Mouse (Mus musculus): ENCODE measurements around the gene 1110008P14Rik. TPM values are rescaled to one million over a fixed set of nuclear protein-coding genes. Genes with fewer than 3 reads are reported as not detected.

The 1110008P14Rik gene
- 10 to 100 TPM; 61.9 to 74.2 TPM for polyA plus RNA-seq (2017; shearing (Covaris generic))

DNA sequence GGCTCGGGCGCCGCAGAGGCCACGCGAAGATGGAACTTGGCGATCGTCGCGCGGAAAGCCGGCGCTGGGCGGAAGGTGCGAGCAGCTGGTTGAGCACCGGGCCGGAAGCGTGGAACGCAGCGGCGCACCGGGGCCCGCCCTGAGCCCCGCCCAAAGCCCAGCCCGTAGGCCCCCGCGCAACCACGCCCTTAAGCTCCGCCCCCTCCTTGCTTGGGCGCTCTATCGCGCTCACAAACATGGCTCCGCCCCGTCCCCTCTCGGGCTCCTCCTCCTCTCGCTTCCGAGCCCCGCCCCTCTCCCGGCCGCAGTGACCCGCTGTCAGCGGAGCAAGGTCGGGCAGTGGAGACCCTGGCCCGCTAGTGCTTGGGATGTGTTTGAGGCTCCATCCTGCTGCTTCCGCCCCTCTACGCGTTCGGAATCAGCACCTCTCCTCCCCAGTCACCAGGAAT, at the start of gene 1110008P14Rik:
1110008P14Rik (minus strand) TSS at position 164 of the 449 bp plus-strand sequence.

DNA sequence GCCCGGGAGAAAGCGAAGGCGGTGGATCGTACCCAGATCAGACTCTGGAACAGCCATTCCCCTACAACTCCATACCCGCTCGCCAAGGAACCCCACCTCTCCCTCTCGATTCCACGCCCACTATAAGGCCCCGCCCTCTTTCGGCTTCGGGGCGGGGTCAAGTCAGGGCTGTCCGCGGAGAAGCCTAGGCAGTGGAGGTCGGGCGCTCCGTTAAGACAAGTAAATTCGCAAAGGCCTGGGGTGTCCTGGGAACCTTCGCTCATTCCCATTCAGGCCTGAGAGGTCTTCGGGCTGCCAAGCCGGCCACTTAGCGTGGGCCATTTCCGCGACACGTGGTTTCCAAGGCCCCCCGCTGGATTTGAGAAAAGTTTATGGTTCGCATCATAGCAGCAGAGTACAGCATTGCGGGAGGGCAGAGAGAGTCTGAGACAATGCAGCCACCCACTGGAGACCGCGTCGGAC, 13.8 kb upstream of the 1110008P14Rik start, which contains the start of gene Ptges2:
Ptges2 (plus strand) TSS at position 413 of the 462 bp plus-strand sequence.

DNA sequence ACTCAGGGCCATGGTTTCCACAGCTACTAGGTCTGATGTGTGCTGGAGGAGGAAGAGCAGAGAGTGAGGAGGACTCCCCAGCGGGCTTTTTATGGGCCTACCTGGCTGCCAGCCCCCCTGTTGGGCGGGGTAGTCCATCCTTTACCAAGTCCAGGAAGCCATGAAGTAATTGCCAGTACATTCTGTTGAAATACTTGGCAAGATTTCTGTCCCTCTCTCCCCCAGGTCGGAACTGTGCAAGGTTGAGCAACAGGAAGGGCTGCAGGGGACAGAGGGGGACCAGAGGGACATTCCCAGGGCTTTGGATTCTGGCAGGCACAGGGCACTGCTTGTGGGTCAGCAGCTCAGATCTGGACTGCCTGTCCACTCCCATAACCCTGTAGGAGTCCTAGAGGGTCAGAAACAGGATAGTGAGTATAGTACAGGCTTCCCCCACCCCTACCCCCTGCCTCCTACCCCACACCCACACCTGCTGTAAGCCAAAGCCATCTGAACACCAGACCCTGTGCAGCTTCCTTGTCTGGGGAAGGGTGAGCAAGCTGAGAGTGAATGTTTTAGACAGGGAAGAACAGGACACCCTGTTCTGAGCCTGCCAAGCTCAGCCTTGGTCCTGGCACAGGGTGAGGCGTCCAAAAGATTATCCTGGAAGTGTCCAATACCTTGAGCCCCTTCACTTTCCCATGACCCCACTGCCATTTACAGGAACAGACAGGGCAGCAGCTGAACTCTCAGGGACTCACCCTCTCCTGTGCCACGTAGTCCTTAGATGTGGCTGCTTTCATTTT, 6.2 kb upstream of the 1110008P14Rik start, which contains the start of gene Lcn2:
Lcn2 (minus strand) TSS at position 547 of the 785 bp plus-strand sequence.

DNA sequence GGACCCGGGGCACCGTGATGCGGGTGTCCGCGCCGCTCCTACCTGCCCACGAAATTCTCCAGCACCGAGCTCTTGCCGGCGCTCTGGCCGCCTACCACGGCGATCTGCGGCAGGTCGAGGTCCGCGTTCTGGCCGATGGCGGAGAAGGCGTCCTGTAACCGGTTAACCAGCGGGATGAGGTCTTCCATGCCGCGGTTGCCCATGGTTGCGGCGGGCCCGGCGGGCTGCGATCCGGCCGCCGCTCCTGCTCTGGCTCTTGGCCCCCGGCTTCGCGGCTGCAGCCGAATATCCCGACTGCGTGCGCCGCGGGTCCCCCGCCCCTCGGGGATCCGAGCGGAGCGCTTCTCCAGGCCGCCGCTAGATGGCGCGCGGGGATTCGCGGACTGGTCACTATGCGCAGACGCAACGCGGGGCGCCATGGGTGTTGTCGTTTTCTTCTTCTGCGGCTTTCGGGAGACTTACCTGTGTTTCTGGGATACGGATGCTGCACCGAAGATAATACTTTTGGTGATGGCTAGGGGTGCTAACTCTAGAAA, 28.7 kb downstream of the 1110008P14Rik start, which contains the start of gene Dnm1:
Dnm1 (minus strand) TSS at position 332 of the 536 bp plus-strand sequence.

DNA sequence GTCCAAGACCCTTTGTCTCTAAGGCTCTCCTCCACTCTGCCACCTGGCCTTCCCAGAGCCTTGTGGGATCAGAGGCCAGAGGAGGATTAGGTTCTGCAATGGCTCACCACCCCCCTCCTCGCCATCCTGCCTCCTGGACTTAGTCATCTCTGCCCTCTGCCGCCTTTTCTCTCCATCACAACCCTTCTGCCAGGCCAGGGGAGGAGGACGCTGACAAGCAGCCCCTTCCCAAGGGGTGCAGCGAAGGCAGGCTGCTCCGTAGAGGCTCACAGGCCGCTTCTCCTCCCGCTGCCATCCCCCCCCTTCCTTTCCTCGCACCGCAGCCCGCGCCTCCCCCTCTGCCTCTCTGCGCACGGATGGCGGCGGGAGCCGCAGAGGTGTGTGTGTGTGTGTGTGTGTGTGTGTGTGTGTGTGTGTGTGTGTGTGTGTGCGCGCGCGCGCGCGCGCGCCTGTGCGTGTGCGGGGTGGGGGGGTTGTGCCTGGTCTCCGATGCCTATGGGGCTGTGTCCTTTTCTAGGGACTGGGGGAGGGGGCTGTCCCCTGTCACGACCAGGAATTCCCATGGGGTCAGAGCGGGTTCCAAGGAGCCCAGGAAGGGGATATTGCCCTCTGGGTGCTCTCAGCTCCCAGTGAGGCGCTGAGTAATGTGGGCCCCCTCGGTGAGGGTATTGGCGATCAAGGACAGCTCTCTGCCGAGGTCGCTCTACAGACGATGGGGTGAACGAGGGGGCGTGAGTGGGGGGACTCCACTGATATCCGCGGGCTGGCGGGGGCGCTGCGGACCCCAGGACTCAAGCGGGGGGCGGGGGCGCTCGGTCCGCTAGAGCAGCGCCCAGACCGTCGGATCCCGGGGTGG, 29.4 kb downstream of the 1110008P14Rik start, which contains the start of gene Ciz1:
Ciz1 (plus strand) TSS at position 177 of the 856 bp plus-strand sequence.

Other genes with a start within 250 kb of the 1110008P14Rik start
- 10 to 100 TPM; 52.6 to 66.4 TPM for gene Prrc2b, start 230.9 kb downstream of the 1110008P14Rik start, polyA plus RNA-seq (2017; shearing (Covaris generic))
- 1 to 10 TPM; 6.6 to 7.3 TPM for gene Pomt1, start 145.3 kb downstream of the 1110008P14Rik start, polyA plus RNA-seq (2017; shearing (Covaris generic))
- 100 to 1,000 TPM in 1 of 2 experiments, 10 to 100 TPM in 1; 89.9 to 103 TPM for gene Uck1, start 121.8 kb downstream of the 1110008P14Rik start, polyA plus RNA-seq (2017; shearing (Covaris generic))
- 10 to 100 TPM; 41.9 to 42.0 TPM for gene Golga2, start 94.6 kb downstream of the 1110008P14Rik start, polyA plus RNA-seq (2017; shearing (Covaris generic))
- 100 to 1,000 TPM; 222 to 264 TPM for gene Swi5, start 93.9 kb downstream of the 1110008P14Rik start, polyA plus RNA-seq (2017; shearing (Covaris generic))
- gene Ciz1, start 29.6 kb downstream of the 1110008P14Rik start, polyA plus RNA-seq (2017; shearing (Covaris generic)), result 100 to 1,000 TPM; 110 to 117 TPM
- under 1 TPM; 0.07 to 0.88 TPM for gene Dnm1, start 28.6 kb downstream of the 1110008P14Rik start, polyA plus RNA-seq (2017; shearing (Covaris generic))
- not detected for gene Lcn2, start 6.3 kb upstream of the 1110008P14Rik start, polyA plus RNA-seq (2017; shearing (Covaris generic))
- gene Ptges2, start 14.0 kb upstream of the 1110008P14Rik start, polyA plus RNA-seq (2017; shearing (Covaris generic)), result 10 to 100 TPM; 17.9 to 24.6 TPM
- 10 to 100 TPM in 1 of 2 experiments, 1 to 10 TPM in 1; 8.7 to 14.3 TPM for gene Naif1, start 68.5 kb upstream of the 1110008P14Rik start, polyA plus RNA-seq (2017; shearing (Covaris generic))
- gene Slc25a25, start 69.5 kb upstream of the 1110008P14Rik start, polyA plus RNA-seq (2017; shearing (Covaris generic)), result 10 to 100 TPM; 19.0 to 24.9 TPM
- 100 to 1,000 TPM; 112 to 232 TPM for gene Fam102a, start 153.4 kb upstream of the 1110008P14Rik start, polyA plus RNA-seq (2017; shearing (Covaris generic))
- 100 to 1,000 TPM in 1 of 2 experiments, 10 to 100 TPM in 1; 73.9 to 113 TPM for gene Dpm2, start 188.9 kb upstream of the 1110008P14Rik start, polyA plus RNA-seq (2017; shearing (Covaris generic))
- gene Pip5kl1, start 192.9 kb upstream of the 1110008P14Rik start, polyA plus RNA-seq (2017; shearing (Covaris generic)), result 1 to 10 TPM in 1 of 2 experiments, under 1 TPM in 1; 0.27 to 1.9 TPM
- under 1 TPM in 1 of 2 experiments, not detected in 1; 0.94 TPM for gene 9430097D07Rik, start 193.7 kb upstream of the 1110008P14Rik start, polyA plus RNA-seq (2017; shearing (Covaris generic))
- 10 to 100 TPM; 32.7 to 45.6 TPM for gene St6galnac4, start 205.2 kb upstream of the 1110008P14Rik start, polyA plus RNA-seq (2017; shearing (Covaris generic))
- 1 to 10 TPM; 1.8 to 7.4 TPM for gene St6galnac6, start 217.8 kb upstream of the 1110008P14Rik start, polyA plus RNA-seq (2017; shearing (Covaris generic))
- 1 to 10 TPM in 1 of 2 experiments, under 1 TPM in 1; 0.07 to 1.8 TPM for gene Ak1, start 239.8 kb upstream of the 1110008P14Rik start, polyA plus RNA-seq (2017; shearing (Covaris generic))